ENCODE assay signal across 22 mouse cellular contexts in genomic region chr11:97210728-97211400, GRCm38 (mm10). TPM values are rescaled to one million over a fixed set of nuclear protein-coding genes. Genes with fewer than 3 reads are reported as not detected.
DNase-seq lines count a peak whose midpoint lies in the region; ATAC-seq and TF ChIP-seq lines count a peak whose summit lies in the region.
"Had no signal": no experiment of that assay in that cellular context is flagged by ENCODE, and none has a peak within 500 bp of the region (broad histone marks: within the 10 kb centered on the region; RNA-seq: fewer than 3 reads in every experiment).

No protein-coding gene starts in this region.

- WGBS in liver, embryonic 13.5 days (ENCODE audit: insufficient replicate concordance), result 71% methylated on average over 9 of the region's 9 CpGs
- WGBS in liver, embryonic 11.5 days, result 78% methylated on average over 9 of the region's 9 CpGs
- WGBS in intestine, embryonic 15.5 days, result 50% methylated on average over 9 of the region's 9 CpGs
- 26% methylated on average over 9 of the region's 9 CpGs for WGBS in small intestine, adult 2 months

- H3K9ac ChIP-seq in liver, embryonic 13.5 days, result no peak overlapping the region
- H3K9ac ChIP-seq in liver, embryonic 11.5 days (ENCODE audit: low read depth, low read length), result no peak overlapping the region
- no peak overlapping the region for H3K9ac ChIP-seq in intestine, embryonic 15.5 days
- H3K9ac ChIP-seq: hindbrain, embryonic 12.5 days; limb, embryonic 15.5 days; midbrain, embryonic 13.5 days had no signal

- H3K36me3 ChIP-seq in liver, embryonic 13.5 days, result peaks cover 50% of the 10 kb centered on the region
- peaks cover 33% of the 10 kb centered on the region for H3K36me3 ChIP-seq in liver, embryonic 11.5 days (ENCODE audit: control insufficient read depth, insufficient read depth, low read length)
- H3K36me3 ChIP-seq in intestine, embryonic 15.5 days, result peaks cover 29% of the 10 kb centered on the region
- peaks cover 71% of the 10 kb centered on the region for H3K36me3 ChIP-seq in small intestine, adult 2 months (ENCODE audit: control insufficient read depth, insufficient read depth, low read length)

- ATAC-seq in liver, embryonic 13.5 days (ENCODE audit: low read depth), result peak; percentile 41; the same call in 1 of the 2 replicates
- no peak for ATAC-seq in liver, embryonic 11.5 days (replicated peaks; ENCODE audit: low FRiP score)
- ATAC-seq in intestine, embryonic 15.5 days, result peak; percentile 86
- ATAC-seq: forebrain, embryonic 16.5 days; midbrain, embryonic 13.5 days had no signal

- no peak overlapping the region for H3K4me2 ChIP-seq in liver, embryonic 13.5 days
- no peak overlapping the region for H3K4me2 ChIP-seq in liver, embryonic 11.5 days
- no peak overlapping the region; the same call in 1 of the 2 replicates for H3K4me2 ChIP-seq in intestine, embryonic 15.5 days (replicated peaks)
- H3K4me2 ChIP-seq: hindbrain, embryonic 12.5 days; limb, embryonic 15.5 days; midbrain, embryonic 13.5 days had no signal

- TF ChIP-seq CTCF in small intestine, adult 2 months (IDR thresholded peaks at IDR 0.05; ENCODE audit: extremely low read depth, insufficient read length, insufficient replicate concordance, low read depth, low read length), result no peak

- DNase-seq in liver, embryonic 13.5 days, result no peak
- no peak for DNase-seq in liver, embryonic 11.5 days (ENCODE audit: low spot score)
- peak; percentile 85 for DNase-seq in kidney, adult 9 months
- DNase-seq in c-Kit-positive CD71-positive TER-119-positive erythroid progenitor cells, embryonic 14.5 days (ENCODE audit: low spot score), result no peak
- DNase-seq in layer of hippocampus, adult 18-20 months (ENCODE audit: low spot score in 2 of 2), result no peak
- DNase-seq in urinary bladder, adult 18-20 months (ENCODE audit: low spot score in 2 of 2), result no peak
- DNase-seq: cerebellum, postnatal 10 days; heart, postnatal 10 days; layer of hippocampus, postnatal 36 days; lung, postnatal 4 days; spleen, adult 18-20 months; thymus, postnatal 36 days had no signal

- no peak overlapping the region for H3K4me3 ChIP-seq in liver, embryonic 13.5 days (replicated peaks)
- no peak overlapping the region for H3K4me3 ChIP-seq in liver, embryonic 11.5 days (ENCODE audit: low read depth, low read length)
- no peak overlapping the region for H3K4me3 ChIP-seq in intestine, embryonic 15.5 days (replicated peaks)
- H3K4me3 ChIP-seq in small intestine, adult 2 months (ENCODE audit: low read depth, low read length), result no peak overlapping the region
- H3K4me3 ChIP-seq: embryonic facial prominence, embryonic 10.5 days; erythroblast, embryonic 14.5 days; heart, embryonic 10.5 days; hindbrain, embryonic 12.5 days; limb, embryonic 15.5 days; midbrain, embryonic 13.5 days; myocyte had no signal

- no peak overlapping the region for H3K27ac ChIP-seq in liver, embryonic 13.5 days
- H3K27ac ChIP-seq in liver, embryonic 11.5 days (ENCODE audit: low read depth, low read length), result no peak overlapping the region
- H3K27ac ChIP-seq in intestine, embryonic 15.5 days, result peak overlapping the region; percentile 76
- H3K27ac ChIP-seq in small intestine, adult 2 months (ENCODE audit: insufficient read depth, low read depth, low read length), result peak overlapping the region; percentile 93
- H3K27ac ChIP-seq: embryonic facial prominence, embryonic 10.5 days; heart, embryonic 10.5 days; hindbrain, embryonic 12.5 days; limb, embryonic 15.5 days; midbrain, embryonic 13.5 days had no signal

- no peaks in the 10 kb centered on the region for H3K9me3 ChIP-seq in liver, embryonic 13.5 days (replicated peaks)
- no peaks in the 10 kb centered on the region for H3K9me3 ChIP-seq in liver, embryonic 11.5 days (ENCODE audit: control insufficient read depth, low read length)
- H3K9me3 ChIP-seq in intestine, embryonic 15.5 days, result no peaks in the 10 kb centered on the region
- H3K9me3 ChIP-seq: embryonic facial prominence, embryonic 10.5 days; heart, embryonic 10.5 days; hindbrain, embryonic 12.5 days; limb, embryonic 15.5 days; midbrain, embryonic 13.5 days had no signal

- no peak for TF ChIP-seq POLR2A in small intestine, adult 2 months (IDR thresholded peaks at IDR 0.05; ENCODE audit: low read depth, low read length)

- H3K27me3 ChIP-seq in liver, embryonic 13.5 days, result no peaks in the 10 kb centered on the region
- no peaks in the 10 kb centered on the region for H3K27me3 ChIP-seq in liver, embryonic 11.5 days (replicated peaks; ENCODE audit: control insufficient read depth, insufficient read depth, low read length)
- H3K27me3 ChIP-seq in intestine, embryonic 15.5 days (replicated peaks), result no peaks in the 10 kb centered on the region
- H3K27me3 ChIP-seq in small intestine, adult 2 months (ENCODE audit: control insufficient read depth, insufficient read depth, low read length), result no peaks in the 10 kb centered on the region
- H3K27me3 ChIP-seq: hindbrain, embryonic 12.5 days; limb, embryonic 15.5 days; midbrain, embryonic 13.5 days had no signal

- peaks cover 26% of the 10 kb centered on the region for H3K4me1 ChIP-seq in liver, embryonic 13.5 days (replicated peaks)
- peaks cover 3% of the 10 kb centered on the region; the same call in 1 of the 2 replicates for H3K4me1 ChIP-seq in liver, embryonic 11.5 days (replicated peaks; ENCODE audit: control insufficient read depth, insufficient read depth, low read length)
- H3K4me1 ChIP-seq in intestine, embryonic 15.5 days (replicated peaks), result no peaks in the 10 kb centered on the region; the same call in 1 of the 2 replicates
- H3K4me1 ChIP-seq in small intestine, adult 2 months (ENCODE audit: control insufficient read depth, insufficient read depth, insufficient read length, low read length), result peaks cover 8% of the 10 kb centered on the region; the same call in 1 of the 2 replicates
- H3K4me1 ChIP-seq: embryonic facial prominence, embryonic 10.5 days; heart, embryonic 10.5 days; hindbrain, embryonic 12.5 days; limb, embryonic 15.5 days had no signal

RNA-seq across cellular contexts. Expression of gene Kpnb1, which starts 23.2 kb away (rescaled TPM):
- polyA plus RNA-seq in liver, embryonic 13.5 days (2015; fragmentation: Nextera tagmentation; extraction: Ambion mirVana), result 29.2 and 30.8 TPM in 2 replicates
- 78.9 and 84.4 TPM in 2 replicates for polyA plus RNA-seq in liver, embryonic 11.5 days (2014; fragmentation: Nextera tagmentation; extraction: Ambion mirVana)
- 49.2 and 49.4 TPM in 2 replicates for polyA plus RNA-seq in intestine, embryonic 15.5 days (2015; fragmentation: Nextera tagmentation; extraction: Ambion mirVana)
- 7.5 and 13.5 TPM in 2 replicates for polyA plus RNA-seq in small intestine, adult 2 months (2012; rRNA removed)
- 100 to 1,000 TPM; 125 to 130 TPM for total RNA-seq in layer of hippocampus, adult 18-20 months (2021)

RNA-seq across cellular contexts. Expression of gene Tbkbp1, which starts 59.6 kb away (rescaled TPM):
- polyA plus RNA-seq in liver, embryonic 13.5 days (2015; fragmentation: Nextera tagmentation; extraction: Ambion mirVana), result 1.0 and 1.1 TPM in 2 replicates
- 5.4 and 5.5 TPM in 2 replicates for polyA plus RNA-seq in liver, embryonic 11.5 days (2014; fragmentation: Nextera tagmentation; extraction: Ambion mirVana)
- polyA plus RNA-seq in intestine, embryonic 15.5 days (2015; fragmentation: Nextera tagmentation; extraction: Ambion mirVana), result 3.8 and 4.2 TPM in 2 replicates
- 7.5 and 11.4 TPM in 2 replicates for polyA plus RNA-seq in small intestine, adult 2 months (2012; rRNA removed)
- 100 to 1,000 TPM in 1 of 2 experiments, 10 to 100 TPM in 1; 98.1 to 100 TPM for total RNA-seq in layer of hippocampus, adult 18-20 months (2021)

Comparison
In these comparisons a context has a peak if more than half of its experiments do, and no peak if none do; other contexts are left out.
1. H3K27ac ChIP-seq: peak in intestine, embryonic 15.5 days (single experiment) and small intestine, adult 2 months (single experiment); none in liver, embryonic 13.5 days (single experiment) and liver, embryonic 11.5 days (single experiment).